Mouse (Mus musculus): ENCODE results near the gene Ttll2.
"Not testable (repeated sequence)": the region's sequence is repeated elsewhere in the genome, so short reads cannot be mapped to it uniquely, and the experiment has no call there.

Ttll2 gene

GRCm38 (mm10) chr17:7360749-7361465, 8.4 kb upstream of the Ttll2 start:
- DNase-seq: not testable (repeated sequence)

GRCm38 (mm10) chr17:7359806-7360205, 7.3 kb upstream of the Ttll2 start:
- DNase-seq: not testable (repeated sequence)

GRCm38 (mm10) chr17:7348765-7349164, 3.7 kb downstream of the Ttll2 start:
- DNase-seq: not testable (repeated sequence)

- DNase-seq: not testable (repeated sequence)
Measured at GRCm38 (mm10) chr17:7337381-7337780, 15.1 kb downstream of the Ttll2 start.

GRCm38 (mm10) chr17:7332745-7333144, 19.8 kb downstream of the Ttll2 start:
- DNase-seq: not testable (repeated sequence)

GRCm38 (mm10) chr17:7326415-7326814, 26.1 kb downstream of the Ttll2 start:
- DNase-seq: not testable (repeated sequence)

GRCm38 (mm10) chr17:7324346-7324745, 28.1 kb downstream of the Ttll2 start, which contains the start of gene Tcp10a:
Tcp10a (plus strand) TSS chr17:7324646.
- not testable (repeated sequence) for DNase-seq

- DNase-seq: not testable (repeated sequence)
Measured at GRCm38 (mm10) chr17:7319789-7320188, 32.7 kb downstream of the Ttll2 start.

GRCm38 (mm10) chr17:7315693-7316382, 36.7 kb downstream of the Ttll2 start:
- not testable (repeated sequence) for DNase-seq

- not testable (repeated sequence) for DNase-seq
Measured at GRCm38 (mm10) chr17:7306278-7307196, 46.0 kb downstream of the Ttll2 start.

Measured in thymus, adult 18-20 months (tissue).